Mouse (Mus musculus): ENCODE data around the gene Pappa2. TPM values are rescaled to one million over a fixed set of nuclear protein-coding genes. Genes with fewer than 3 reads are reported as not detected.

Gene Pappa2
- total RNA-seq, 2 experiments from 2014 or later = 0.98 to 1.1 TPM

- no peak for DNase-seq (ENCODE audit: low spot score in 2 of 2)
These were observed 64.7 kb downstream of the Pappa2 start for GRCm38 (mm10) chr1:158915592-158915991.

- no peak for DNase-seq (ENCODE audit: low spot score in 2 of 2)
These were observed 69.6 kb downstream of the Pappa2 start for GRCm38 (mm10) chr1:158910661-158911060.

GRCm38 (mm10) chr1:158897339-158897738 lies 83.0 kb downstream of the Pappa2 start:
- no peak for DNase-seq (ENCODE audit: low spot score in 2 of 2)

- no peak for DNase-seq (ENCODE audit: low spot score in 2 of 2)
These were observed 85.8 kb downstream of the Pappa2 start for GRCm38 (mm10) chr1:158894441-158894840.

- no peak for DNase-seq (ENCODE audit: low spot score in 2 of 2)
These were observed 104.8 kb downstream of the Pappa2 start for GRCm38 (mm10) chr1:158875487-158875886.

GRCm38 (mm10) chr1:158874552-158875077 lies 105.7 kb downstream of the Pappa2 start:
- DNase-seq (ENCODE audit: low spot score in 2 of 2) = no peak

- no peak for DNase-seq (ENCODE audit: low spot score in 2 of 2)
These were observed 106.7 kb downstream of the Pappa2 start for GRCm38 (mm10) chr1:158873631-158874030.

- no peak for DNase-seq (ENCODE audit: low spot score in 2 of 2)
These were observed 108.9 kb downstream of the Pappa2 start for GRCm38 (mm10) chr1:158871401-158871800.

- no peak for DNase-seq (ENCODE audit: low spot score in 2 of 2)
These were observed 120.1 kb downstream of the Pappa2 start for GRCm38 (mm10) chr1:158860190-158860589.

GRCm38 (mm10) chr1:158853936-158854882 lies 126.1 kb downstream of the Pappa2 start:
- DNase-seq (ENCODE audit: low spot score in 2 of 2) = no peak

- no peak for DNase-seq (ENCODE audit: low spot score in 2 of 2)
These were observed 127.3 kb downstream of the Pappa2 start for GRCm38 (mm10) chr1:158852836-158853567.

- no peak for DNase-seq (ENCODE audit: low spot score in 2 of 2)
These were observed 129.8 kb downstream of the Pappa2 start for GRCm38 (mm10) chr1:158850459-158850858.

- DNase-seq (ENCODE audit: low spot score in 2 of 2) = no peak
These were observed 135.7 kb downstream of the Pappa2 start for GRCm38 (mm10) chr1:158844604-158845003.

- no peak for DNase-seq (ENCODE audit: low spot score in 2 of 2)
These were observed 143.1 kb downstream of the Pappa2 start for GRCm38 (mm10) chr1:158837151-158837550.

GRCm38 (mm10) chr1:158830152-158830551 lies 150.1 kb downstream of the Pappa2 start:
- no peak for DNase-seq (ENCODE audit: low spot score in 2 of 2)

- DNase-seq (ENCODE audit: low spot score in 2 of 2) = no peak
These were observed 152.4 kb downstream of the Pappa2 start for GRCm38 (mm10) chr1:158827931-158828330.

- no peak for DNase-seq (ENCODE audit: low spot score in 2 of 2)
These were observed 160.6 kb downstream of the Pappa2 start for GRCm38 (mm10) chr1:158819676-158820075.

GRCm38 (mm10) chr1:158816479-158816878 lies 163.8 kb downstream of the Pappa2 start:
- no peak for DNase-seq (ENCODE audit: low spot score in 2 of 2)

GRCm38 (mm10) chr1:158811887-158812286 lies 168.4 kb downstream of the Pappa2 start:
- DNase-seq (ENCODE audit: low spot score in 2 of 2) = no peak

GRCm38 (mm10) chr1:158775486-158775885 lies 204.8 kb downstream of the Pappa2 start:
- DNase-seq (ENCODE audit: low spot score in 2 of 2) = no peak

GRCm38 (mm10) chr1:158773102-158773501 lies 207.2 kb downstream of the Pappa2 start:
- DNase-seq (ENCODE audit: low spot score in 2 of 2) = no peak

GRCm38 (mm10) chr1:158770756-158771155 lies 209.5 kb downstream of the Pappa2 start:
- DNase-seq (ENCODE audit: low spot score in 2 of 2) = no peak

All from gastrocnemius, postnatal 4 days (tissue).